Mouse (Mus musculus): ENCODE results near the gene Tmem179b.

Tmem179b gene

DNA sequence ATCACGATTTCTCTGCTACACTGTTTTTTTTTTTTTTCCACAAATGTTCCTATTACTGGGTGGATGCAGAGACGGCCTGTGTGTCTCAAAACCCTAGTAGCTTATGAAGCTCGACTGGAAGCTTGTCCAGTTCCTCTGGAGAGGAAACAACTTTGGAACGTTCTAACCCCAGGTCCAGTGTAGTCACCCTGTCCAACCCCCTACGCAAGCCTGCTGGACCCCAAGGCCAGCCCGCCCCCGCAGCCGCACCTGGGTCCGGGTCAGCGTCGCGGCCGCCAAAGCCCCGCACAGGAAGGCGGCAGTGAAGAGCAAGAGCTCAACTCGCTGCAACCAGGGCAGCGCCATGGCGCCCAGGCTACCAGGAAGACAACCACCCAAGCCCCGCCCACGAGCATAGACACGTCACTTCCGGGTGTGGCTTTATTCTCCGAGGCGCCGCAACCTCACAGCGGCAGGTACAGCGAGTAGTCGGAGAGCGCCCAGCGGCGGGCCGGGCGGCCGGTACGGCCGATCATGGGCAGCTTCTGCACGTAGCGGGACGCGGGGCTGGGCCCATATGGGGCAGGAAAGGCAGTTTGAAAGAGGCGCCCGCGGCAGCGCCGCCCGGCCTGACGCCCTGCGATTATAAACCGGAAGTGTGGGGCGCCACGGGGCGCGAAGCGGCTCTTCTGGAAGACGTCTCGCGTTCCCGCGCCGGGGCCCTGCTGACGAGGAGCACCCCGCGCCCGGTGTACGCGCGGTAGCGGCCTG lies at the start of gene Tmem179b:
Tmem179b (minus strand) TSS at position 382 of the 750 bp plus-strand sequence.
- DNase-seq (ENCODE audit: low spot score), result peak; percentile 96

DNA sequence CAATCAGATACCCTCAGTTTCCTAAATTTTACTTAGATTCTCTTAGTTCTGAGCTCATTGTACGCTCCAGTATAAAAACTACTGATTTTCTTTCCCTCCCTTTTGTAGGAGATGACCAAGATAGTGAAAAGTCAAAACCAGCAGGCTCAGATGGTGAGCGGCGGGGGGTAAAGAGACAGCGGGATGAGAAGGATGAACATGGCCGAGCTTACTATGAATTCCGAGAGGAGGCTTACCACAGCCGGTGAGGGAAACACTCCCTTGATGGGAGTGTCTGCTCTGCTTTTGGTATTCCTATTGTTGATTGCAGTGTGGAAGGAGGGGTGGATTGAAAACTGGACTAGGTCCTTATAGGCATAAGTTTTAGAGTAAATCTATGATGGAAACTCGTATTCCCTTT lies 48.4 kb upstream of the Tmem179b start:
- DNase-seq (ENCODE audit: low spot score), result no peak

DNA sequence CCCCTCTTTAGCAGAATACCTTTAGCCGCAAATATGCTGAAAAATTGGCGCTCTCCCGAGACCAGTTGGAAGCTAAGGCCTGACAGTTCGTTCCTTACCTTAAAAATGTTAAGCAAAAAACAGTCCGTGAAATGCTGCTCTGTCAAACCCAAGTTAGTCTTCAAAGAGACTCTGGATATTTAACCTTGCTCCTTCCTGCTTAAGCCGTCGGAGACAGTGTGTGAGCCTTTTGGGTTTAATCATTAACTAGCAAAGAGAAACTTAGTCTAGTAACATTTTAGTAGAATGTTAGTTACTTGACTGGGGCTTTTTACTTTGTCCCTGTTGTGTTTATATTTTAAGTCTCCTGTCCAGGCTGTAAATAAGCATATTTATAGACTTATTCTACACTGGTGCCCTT lies 46.9 kb upstream of the Tmem179b start:
- DNase-seq (ENCODE audit: low spot score), result no peak

DNA sequence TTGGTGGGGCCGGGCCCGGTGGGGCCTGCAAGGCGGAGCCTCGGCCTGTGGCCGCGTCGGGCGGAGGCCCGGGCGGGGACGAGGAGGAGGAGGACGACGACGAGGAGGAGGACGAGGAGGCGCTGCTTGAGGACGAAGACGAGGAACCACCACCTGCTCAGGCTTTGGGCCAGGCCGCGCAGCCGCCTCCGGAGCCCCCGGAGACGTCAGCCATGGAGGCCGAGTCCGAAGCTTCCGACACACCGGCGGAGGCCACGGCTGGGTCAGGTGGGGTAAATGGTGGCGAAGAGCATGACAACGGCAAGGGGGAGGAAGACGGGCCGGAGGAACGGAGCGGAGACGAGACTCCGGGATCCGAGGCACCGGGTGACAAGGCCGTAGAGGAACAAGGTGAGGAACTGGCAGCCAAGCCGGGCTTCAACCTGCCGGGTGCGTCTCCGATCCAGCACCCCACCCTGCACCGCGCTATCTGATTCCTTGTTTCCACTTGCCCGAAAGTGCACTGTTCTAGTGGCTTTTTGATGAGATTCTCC lies 46.2 kb upstream of the Tmem179b start:
- no peak for DNase-seq (ENCODE audit: low spot score)

DNA sequence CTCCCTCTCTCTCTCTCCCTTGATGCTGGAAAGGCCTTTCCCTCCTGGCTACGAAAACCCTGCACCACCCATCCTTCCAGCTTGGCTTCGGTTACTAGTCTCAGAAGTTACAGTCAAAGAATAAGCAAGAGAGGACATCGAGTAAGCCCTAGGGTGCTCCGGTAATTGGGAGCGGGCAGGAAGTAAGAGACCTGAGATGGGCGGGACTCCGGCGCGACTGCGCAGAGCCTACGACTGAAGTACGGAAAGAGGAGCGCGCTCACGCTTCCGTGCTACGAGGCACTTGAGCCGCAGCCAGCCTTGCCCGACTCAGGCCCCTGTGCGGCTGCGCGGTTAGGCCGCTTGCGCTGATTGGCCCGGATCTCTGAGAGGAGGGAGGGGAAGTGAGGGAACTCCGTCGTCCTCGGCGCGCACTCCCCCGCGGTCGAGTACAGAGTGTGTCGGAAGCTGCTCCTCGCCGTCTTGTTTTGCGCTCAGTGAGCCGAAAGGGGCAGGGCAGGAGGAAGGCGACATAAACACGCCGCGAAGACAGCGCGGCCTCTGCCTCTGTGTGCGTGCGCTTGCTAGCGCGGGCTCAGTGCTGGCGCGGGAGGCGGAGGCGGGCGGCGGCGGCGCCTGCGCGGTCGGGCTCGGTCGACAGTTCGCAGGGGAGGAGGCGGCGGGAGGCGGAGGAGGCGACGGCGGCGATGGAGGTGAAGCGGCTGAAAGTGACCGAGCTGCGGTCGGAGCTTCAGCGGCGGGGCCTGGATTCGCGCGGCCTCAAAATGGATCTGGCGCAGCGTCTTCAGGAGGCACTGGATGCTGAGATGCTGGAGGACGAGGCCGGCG lies 45.5 kb upstream of the Tmem179b start, which contains the start of gene Hnrnpul2:
Hnrnpul2 (plus strand) TSS at position 415 of the 828 bp plus-strand sequence.
- peak; percentile 100 for DNase-seq (ENCODE audit: low spot score)

DNA sequence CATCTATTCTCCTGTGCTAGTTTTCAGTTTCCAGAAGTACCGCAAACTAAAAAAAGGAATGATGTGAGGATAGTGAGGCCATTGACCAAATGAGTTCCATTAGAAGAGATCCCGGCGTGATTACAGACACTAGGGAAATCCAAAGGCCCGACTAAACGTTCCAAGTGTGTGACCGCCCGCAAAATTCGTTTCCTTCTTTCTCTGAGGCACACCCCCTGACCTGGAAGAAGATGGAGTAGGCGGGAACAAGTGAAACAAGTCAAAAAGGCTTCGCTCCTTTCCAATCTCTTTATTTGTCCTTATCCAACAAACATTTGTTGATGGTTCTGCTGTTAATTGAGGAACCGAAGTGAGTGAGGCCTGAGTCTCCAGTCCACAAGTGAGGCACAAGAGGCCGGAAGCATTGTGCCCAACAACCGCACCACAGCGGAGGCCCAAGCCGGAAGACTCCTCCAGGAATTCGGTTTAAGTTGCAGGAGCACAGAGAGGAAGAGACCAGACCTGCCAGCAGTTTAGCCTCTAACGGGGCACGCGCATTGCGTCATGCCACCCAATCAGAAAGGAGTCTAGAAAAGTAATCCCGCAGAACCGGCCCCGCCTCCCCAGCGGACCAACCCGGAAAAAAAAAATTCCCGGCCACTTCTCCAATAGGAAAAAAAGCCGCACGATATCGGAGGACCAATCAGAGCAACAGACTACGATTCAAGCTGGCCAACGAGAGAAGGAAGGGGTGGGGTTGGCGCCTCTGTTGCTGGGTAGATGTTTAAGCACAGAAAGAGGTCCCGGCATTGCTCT lies 44.7 kb upstream of the Tmem179b start, which contains the start of gene Ttc9c:
Ttc9c (minus strand) TSS at position 533 of the 795 bp plus-strand sequence.
- peak; percentile 88 for DNase-seq (ENCODE audit: low spot score)

DNA sequence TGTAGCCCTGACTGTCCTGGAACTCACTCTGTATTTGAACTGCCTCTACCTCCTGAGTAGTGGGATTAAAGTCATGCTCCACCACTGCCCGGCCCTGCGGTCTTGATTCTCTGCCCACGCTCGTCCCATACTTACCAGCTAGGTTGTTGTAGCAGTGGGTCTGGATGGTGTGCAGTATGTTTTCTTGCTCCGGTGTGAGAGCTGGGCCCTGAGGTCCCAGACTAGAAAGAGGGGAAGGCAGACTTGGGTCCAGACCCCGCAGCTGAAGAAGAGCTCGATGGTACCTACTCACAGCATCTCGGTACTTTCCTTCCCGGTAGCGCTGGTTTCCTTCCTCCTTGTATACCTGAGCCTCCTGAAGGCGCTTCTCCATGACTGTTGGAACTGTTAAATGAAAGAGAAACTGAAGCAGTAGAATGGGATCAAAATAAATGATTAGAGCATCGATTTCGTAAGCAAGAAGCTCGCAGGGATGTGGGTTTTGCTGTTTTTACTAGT lies 44.1 kb upstream of the Tmem179b start:
- no peak for DNase-seq (ENCODE audit: low spot score)

DNA sequence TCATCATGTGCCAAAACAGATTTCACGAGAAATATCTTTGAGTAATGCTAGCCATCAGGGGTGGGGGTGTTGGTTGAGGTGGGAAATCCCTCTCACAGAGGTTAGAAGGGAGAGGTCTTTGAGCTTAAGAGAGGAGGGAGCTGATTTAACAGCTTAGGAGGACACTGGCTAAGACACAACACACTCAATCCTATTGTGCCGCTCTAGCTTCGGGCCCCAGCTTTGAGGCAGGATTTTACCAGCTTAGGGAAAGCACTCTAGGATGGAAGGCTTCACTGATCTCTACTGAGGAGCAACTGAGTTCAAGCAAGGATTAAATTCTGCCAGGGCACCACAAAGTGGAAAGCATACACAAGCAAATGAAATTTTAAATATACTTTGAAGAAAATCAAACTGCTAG lies 42.7 kb upstream of the Tmem179b start:
- DNase-seq (ENCODE audit: low spot score), result no peak

DNA sequence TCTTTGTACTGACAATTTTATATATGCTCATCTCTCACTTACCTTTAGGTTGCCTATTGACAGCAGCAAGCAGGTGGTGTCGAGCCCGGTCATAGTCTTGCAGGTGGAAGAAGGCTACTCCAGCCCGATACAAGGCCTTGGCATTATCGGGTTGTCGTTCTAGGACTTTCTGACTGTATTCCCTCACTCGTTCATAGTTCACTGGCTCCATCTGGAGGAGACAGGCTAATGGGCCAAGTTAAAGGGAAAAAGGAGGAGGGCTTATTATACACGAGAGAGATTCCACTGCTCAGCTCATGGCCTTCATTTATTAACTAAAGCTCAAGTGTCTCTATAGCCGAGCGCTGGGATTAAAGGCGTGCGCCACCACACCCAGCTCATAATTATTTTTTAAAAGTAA lies 41.5 kb upstream of the Tmem179b start:
- DNase-seq (ENCODE audit: low spot score), result no peak

DNA sequence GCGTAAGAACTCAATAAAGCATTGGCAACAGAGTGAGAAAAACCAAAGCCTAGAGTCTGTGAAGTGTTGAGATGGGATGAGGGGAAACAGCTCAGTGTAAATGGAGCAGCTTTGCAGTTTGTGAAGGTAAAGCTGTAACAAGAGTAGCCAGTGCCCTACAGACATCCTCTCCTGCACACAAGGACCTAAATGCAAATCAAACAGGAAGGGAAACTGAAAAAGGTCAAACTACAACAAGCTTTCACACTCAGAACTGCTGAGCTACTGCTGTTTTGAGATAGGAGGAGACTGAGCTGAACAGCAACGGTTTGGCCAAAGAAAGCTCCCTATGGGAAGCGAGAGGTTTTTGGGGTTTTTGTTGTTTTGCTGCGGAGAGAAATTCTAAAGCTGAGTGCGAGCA lies 32.5 kb upstream of the Tmem179b start:
- DNase-seq (ENCODE audit: low spot score), result no peak

DNA sequence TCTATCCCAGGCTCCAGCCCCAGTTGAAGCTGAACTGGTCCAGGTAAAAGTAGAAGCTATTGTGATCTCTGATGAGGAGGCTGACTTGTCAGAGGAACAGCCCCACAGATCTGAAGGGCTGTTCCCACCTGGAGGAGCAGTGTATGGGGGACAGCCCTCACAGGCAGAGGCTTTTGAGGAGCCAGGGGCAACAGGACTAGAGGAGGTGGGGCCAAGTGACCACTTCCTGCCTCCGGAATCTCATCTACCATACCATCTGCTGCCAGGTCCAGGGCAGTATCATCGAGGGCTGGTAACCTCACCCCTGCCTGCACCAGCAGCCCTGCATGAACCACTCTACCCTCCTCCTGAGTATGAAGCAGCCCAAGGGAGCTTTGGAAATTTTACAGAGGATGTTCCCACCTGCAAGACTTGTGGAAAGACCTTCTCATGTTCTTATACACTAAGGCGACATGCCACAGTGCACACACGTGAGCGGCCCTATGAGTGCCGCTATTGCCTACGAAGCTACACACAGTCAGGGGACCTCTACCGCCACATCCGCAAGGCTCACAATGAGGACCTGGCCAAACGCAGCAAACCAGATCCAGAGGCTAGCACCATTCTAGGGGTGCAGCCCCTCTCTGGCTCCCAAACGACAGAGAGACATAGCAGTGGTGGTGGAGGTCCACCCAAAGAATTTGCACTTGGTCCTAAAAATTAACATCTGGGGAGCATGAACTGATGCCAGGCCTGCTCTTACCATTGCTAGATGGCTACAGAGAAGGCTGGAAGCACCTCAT lies 29.8 kb upstream of the Tmem179b start:
- no peak for DNase-seq (ENCODE audit: low spot score)

DNA sequence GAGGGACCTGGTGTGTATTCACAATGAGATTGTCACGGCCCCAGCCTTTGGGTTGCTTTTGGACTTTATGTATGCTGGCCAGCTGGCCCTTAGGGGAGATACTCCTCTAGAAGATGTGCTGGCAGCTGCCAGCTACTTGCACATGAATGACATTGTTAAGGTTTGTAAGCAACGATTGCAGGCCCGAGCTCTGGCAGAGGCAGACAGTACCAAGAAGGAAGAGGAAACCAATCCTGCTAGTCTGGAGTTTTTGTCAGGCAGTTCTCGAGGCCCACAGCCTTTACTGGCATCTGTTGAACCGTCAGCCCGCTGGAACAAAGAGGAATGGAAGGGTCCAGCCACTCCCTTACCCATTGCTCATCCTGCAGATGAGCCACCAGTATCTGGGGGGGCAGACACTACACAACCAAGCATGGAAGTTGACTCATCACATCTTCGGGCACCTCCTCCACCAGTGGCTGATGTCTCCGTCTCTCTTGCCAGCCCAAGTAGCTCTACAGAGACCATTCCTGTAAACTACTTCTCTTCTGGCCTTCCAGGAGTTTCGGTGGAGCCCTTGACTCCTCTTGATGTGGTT lies 29.0 kb upstream of the Tmem179b start:
- DNase-seq (ENCODE audit: low spot score), result no peak

DNA sequence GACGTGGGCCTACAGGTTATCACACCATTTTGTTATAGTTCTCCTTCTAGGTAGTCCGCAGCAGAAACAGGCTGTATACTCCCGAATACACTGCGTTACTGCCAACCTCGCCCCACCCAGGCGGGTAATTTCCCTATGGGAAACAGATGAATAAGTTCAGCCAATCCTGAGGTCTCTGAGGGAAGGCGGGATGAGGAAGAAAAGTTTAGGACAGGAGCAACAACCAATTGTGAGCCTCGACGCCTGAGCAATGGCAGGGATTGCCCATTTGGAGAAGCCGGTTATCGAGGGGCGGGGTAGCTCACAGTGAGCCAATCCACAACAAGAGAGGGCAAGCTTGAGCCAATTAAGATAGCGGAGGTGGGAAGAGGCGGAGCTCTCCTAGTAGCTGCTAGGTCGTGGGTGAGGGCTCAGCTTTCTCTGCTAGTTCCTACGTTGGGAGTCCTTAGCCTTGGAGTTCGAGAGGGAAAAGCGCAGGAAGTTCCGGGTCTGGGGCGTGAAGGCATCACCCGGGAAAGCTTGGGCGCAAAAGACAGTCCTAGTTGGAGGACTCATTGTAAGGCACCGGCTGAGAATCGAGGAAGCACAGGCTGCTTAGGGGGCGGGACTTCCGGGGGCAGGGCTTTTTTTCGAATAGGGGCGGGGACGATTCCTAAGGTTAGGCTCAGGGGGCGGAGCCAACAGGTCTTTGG lies 28.0 kb upstream of the Tmem179b start, which contains the start of gene Zbtb3:
Zbtb3 (plus strand) TSS at position 426 of the 692 bp plus-strand sequence.
- peak; percentile 94 for DNase-seq (ENCODE audit: low spot score)

DNA sequence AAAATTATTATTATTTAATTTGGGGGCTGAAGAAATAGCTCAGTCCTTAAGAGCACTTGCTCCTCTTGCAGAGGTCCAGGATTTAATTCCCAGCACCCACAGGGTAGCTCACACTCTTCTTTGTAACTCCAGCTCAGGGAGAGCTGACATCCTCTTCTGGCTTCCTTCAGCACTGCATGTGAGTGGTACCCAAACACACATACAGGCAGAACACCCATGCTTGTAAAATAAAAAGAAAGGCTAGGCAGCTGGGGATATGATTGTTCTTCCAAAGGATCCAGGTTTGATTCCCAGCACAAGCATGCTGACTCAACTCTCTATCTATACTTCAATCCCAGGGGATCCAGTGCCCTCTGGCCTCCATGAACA lies 24.7 kb upstream of the Tmem179b start:
- no peak for DNase-seq (ENCODE audit: low spot score)

DNA sequence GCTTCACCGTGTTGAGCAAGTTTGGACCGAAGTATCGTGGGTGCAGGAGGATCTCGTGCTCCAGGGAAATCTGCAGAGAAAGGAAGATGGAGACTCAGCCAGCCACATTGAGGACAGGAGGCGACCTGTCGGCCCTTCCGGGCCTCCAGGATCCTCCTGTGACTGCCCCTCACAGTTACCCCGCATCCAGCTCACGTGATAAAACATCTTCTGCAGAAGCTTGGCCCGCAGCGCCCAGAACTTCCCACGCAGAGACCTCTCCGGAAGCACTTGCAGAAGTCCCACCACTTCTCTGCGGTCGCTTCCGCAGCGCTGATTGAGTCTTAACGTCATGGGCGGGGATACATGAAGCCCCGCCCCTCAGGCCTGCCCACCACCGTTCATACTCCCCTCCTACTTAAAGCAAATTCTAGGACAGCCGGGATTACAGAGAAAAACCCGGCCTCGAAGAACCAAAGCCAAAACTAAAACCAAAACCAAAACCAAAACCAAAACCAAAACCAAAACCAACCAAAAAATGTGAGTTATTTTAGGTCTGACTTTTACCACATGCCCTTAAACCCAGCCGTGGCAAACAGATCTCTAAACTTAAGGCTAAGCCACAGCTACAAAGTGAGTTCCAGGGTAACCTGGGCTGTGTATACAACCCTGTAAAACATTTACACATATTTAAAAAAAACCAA lies 24.1 kb upstream of the Tmem179b start, which contains the start of gene Polr2g:
Polr2g (minus strand) TSS at position 314 of the 683 bp plus-strand sequence.
- peak; percentile 92 for DNase-seq (ENCODE audit: low spot score)

DNA sequence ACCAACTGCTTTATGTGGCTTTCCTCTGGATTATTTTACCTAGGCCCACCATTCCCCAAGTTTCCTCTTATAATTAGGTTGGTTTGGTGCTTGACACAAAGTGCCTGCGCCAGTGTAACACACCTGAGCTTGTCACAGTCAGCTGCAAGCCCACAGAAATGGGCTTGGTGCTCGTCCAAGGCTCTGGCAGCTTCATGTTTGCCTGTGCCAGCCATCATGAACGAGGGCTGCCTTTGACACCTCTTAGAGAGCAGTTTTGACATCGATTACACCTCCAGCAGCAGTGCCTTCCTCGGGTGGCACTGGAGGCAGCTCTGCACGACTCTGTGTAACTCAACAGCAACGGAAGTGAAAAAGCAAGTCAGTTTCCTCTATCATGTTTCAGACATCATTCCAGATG lies 15.9 kb upstream of the Tmem179b start:
- no peak for DNase-seq (ENCODE audit: low spot score)

DNA sequence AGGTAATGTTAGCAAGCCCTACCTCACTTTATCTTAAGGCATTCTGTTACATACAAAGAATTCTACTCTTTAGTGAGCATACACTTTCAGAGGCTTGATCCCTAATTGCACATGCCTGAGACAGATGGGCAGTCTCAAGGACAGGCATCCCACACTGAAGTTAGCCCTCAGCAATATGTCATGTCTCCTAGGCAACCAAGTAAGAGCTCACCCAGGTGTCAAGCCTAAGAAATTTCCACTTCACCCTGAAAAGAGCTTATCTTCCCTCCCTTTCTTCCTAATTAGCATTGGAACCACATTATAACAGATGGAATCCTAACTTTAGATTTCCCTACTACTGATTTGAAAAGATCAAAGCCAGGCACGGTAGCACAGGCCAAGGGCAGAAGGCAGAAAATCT lies 14.9 kb upstream of the Tmem179b start:
- no peak for DNase-seq (ENCODE audit: low spot score)

DNA sequence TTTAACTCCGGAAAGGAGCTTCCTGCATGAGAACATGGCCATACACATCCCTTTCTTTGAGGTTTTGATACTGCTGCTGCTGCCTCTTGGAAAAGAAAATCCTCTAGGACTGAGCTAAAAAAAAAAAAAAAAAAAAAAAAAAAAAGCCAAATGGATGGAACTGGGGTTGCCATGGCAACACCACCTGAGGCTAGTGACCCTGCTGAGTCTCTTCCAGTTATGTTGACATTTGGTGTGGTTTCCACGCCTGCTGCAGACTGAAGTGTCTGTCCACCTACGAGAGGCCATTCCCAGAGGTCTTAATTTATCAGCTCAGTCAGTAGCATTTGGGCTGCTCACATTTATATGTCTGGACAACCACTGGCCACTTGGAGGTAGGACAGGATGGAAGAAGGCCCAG lies 14.3 kb upstream of the Tmem179b start:
- DNase-seq (ENCODE audit: low spot score), result no peak

Measured in T-cell, adult 2 months (primary cell).